Mouse (Mus musculus) retina, embryonic 14.5 days (tissue): ENCODE measurements around the gene Vps13c.
A peak's percentile ranks its signal among the peaks of the same experiment; 100 is the strongest.

Experiments
- DNase-seq: peaks from one replicate; pipeline ENCODE4 v3.0.0-alpha.2; 2015; ENCODE audit warnings: low spot score

The Vps13c gene

GRCm38 (mm10) chr9:67831359-67832045 lies 8.7 kb upstream of the Vps13c start:
- DNase-seq: peak; percentile 51

DNA sequence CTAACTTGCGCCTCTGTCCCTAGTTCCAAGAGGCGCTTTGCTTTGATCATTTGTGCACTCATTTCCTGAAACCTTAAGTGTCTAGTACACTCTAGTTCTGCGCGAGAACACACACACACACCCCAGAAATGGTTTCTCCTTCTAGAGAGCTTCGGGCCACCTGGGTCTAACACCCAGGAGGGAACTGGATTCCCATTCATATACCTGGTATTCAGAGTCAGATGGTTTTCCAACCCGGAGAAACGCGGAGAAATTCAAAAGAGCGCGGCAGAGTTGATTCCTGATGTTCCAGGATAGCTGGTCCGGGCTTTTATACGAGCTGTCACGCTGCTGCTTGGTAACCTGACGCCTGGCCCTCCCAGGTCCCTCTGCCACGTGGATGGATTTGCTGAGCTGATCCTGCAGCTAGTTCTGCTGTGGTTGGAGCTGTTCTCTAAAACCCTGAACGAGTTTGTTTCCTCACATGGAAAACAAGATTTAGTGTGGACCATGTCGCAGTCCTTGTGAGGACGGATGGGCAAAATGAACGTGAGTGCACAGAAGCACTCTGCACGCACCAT lies 8.1 kb upstream of the Vps13c start, which contains the start of gene C2cd4a:
TSS of gene C2cd4a (minus strand) at position 285 of the 560 bp plus-strand sequence.
- peak; percentile 38 for DNase-seq

- DNase-seq: no peak
Observed at GRCm38 (mm10) chr9:67834535-67834934, 5.7 kb upstream of the Vps13c start.

- no peak for DNase-seq
Observed at GRCm38 (mm10) chr9:67837311-67837710, 2.9 kb upstream of the Vps13c start.

GRCm38 (mm10) chr9:67842797-67843196 lies 2.6 kb downstream of the Vps13c start:
- DNase-seq: no peak

DNA sequence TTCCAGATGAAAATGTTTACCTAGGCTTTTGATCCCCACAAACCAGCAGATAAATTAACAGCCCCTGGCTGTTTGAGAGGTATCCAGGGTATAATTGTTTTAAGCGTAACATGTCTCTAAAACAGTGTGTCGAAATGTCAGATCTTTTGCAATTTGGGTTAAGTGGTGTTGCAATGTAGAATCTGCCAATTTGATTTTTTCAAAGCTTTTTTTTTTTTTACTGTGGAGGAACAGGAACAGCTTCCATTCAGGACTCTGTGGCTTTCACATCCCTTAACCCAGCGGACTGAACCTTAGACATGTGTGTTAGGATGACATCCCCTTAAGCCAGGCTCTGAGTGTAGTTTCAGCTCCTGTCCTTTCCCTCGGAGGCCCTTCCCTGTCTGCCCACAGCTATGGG lies 4.8 kb downstream of the Vps13c start:
- no peak for DNase-seq

DNA sequence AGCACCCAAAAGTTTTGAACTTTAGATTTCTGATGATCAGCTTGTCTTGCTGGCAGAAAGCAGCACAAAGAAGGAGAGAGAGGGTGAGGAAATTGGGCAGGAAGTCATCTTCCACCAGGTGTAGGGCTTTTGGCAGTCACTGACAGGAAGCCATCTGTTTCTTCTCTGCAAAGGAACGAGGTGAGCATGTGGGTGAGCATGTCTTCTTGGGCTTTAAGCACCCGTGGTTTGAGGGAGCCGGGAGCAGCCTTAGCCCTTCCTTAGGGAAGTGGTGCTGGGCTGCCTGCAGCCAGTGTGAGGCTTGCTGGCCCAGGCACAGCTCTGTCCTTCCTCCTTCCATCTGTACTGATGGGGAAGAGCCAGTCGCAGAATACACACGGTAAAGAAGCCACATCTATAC lies 5.5 kb downstream of the Vps13c start:
- no peak for DNase-seq

DNA sequence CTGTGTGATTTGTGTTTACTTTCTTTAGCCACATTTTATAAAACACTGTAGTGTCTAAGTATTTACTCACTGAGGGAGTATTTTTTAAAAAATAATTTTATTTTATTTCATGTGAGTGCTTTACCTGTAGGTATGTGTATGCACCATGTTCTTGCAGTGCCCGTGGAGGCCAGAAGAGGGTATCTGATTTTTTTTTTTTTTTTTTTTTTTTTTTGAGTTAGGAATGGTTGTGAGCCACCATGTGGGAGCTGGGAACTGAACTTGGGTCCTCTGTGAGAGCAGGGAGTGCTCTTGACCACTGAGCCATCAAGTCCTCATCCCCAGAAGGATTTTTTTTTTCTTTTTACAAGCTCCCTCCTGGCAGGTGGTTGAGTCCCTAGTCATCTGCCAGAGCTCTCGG lies 5.9 kb downstream of the Vps13c start:
- no peak for DNase-seq

GRCm38 (mm10) chr9:67847606-67848005 lies 7.4 kb downstream of the Vps13c start:
- DNase-seq: no peak

- no peak for DNase-seq
Observed at GRCm38 (mm10) chr9:67849397-67849796, 9.2 kb downstream of the Vps13c start.

DNA sequence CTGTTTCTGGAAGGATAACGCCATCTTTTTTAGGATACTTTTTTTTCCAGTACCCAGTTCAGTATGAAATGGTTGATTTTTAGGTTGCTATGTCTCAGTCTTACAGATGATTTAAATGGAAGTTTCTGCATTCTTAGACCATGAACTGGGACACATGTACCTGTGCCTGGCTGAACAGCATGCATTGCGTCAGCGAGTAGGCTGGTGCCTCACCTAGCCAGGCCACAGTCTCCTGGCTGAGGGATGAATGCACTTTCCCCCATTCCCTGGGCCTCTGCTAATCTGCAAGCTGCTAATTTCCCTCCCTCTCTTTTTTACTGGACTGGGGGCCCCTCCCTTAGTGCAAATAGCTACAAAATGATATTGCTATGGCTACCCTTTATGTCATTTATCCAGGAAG lies 9.7 kb downstream of the Vps13c start:
- DNase-seq: no peak

- peak; percentile 37 for DNase-seq
Observed at GRCm38 (mm10) chr9:67851150-67851549, 11.0 kb downstream of the Vps13c start.

- DNase-seq: no peak
Observed at GRCm38 (mm10) chr9:67860273-67860672, 20.1 kb downstream of the Vps13c start.

DNA sequence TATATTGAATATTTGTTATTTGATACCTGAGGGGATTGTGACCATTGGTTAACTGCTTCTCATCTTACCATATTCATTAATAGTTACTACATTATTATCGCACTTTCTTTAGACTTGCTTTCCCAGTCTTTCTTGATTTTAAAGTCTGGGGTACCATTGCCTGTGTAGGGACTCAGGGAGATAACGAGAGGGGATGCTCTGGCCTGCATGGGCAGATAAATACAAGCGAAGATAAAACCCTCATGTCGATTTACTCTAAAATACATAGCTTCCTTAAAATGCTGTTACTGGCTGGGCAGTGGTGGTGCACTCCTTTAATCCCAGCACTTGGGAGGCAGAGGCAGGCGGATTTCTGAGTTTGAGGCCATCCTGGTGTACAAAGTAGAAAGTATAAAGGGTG lies 23.1 kb downstream of the Vps13c start:
- DNase-seq: no peak

DNA sequence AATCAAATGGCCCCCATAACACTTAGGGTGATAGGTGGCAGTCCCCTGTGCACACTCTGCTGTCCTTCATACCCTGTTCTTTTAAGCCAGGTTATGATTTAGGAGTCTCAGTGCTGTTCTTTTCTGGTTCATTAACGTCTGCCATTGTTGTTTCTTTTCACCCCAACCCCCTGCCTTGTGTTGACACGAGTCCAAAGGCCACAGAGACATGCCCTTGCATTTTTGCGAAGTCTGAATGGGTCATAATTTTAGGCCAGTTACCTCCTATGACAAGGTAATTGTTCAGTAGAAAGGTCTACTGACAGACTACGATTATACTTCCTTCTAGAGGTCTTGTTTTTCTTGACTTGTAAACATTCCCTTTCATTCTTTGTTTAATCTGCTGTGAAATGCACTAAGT lies 23.8 kb downstream of the Vps13c start:
- DNase-seq: no peak

- no peak for DNase-seq
Observed at GRCm38 (mm10) chr9:67865411-67865810, 25.2 kb downstream of the Vps13c start.

- DNase-seq: no peak
Observed at GRCm38 (mm10) chr9:67867411-67867810, 27.2 kb downstream of the Vps13c start.

- DNase-seq: no peak
Observed at GRCm38 (mm10) chr9:67869691-67870450, 29.7 kb downstream of the Vps13c start.

DNA sequence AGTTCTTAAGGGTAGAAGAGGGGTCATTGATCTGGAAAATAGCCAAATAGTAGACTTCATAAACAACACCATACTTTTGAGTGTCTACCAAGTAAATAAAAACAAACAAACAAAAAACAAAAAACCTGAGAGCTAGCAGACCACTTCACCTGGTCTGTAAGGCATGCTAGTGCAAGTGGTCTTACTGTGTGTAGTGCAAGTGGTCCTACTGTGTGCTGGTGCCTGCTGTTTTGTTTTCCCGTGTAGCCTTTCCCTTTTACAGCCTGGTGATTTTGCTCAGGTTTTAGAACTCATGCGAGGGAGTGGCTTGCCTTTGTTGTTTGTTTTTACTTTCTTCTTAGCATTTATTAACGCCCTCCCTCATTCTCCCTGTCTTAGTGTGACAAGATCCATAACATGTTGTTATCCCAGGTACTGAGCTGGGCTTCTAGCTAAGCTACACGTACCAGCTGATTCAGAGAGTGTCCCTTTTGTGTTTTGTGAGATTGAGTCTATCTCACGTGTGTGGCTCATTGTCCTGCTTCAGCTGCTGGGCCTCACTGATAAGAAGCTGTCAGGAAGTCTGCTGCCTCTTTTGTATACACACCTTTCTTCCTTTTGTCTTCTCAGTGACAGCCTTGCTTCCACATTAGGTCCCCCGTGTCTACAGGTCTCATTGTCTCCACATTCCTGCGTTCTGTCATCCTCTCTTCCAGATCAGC lies 34.5 kb downstream of the Vps13c start:
- DNase-seq: no peak

DNA sequence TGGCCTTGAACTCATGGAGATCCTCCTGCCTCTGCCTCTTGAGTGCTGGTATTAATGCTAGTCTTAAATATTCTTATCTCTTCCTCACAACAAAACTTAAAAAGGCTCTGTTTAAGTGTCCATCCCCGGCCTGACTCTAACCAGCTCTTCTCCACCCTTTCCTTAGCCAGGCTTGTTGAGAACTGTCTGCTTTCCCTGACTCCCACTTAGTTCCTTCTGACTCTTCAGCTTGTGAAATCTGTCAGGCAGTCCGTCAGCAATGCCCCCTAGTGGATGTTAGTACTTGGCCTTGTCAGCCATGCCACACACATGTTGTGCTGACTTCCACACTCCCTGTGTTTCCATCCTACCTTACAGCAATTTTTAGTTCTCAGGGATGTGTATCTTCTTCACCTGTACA lies 35.1 kb downstream of the Vps13c start:
- DNase-seq: peak; percentile 54

- DNase-seq: no peak
Observed at GRCm38 (mm10) chr9:67877081-67877718, 37.0 kb downstream of the Vps13c start.

DNA sequence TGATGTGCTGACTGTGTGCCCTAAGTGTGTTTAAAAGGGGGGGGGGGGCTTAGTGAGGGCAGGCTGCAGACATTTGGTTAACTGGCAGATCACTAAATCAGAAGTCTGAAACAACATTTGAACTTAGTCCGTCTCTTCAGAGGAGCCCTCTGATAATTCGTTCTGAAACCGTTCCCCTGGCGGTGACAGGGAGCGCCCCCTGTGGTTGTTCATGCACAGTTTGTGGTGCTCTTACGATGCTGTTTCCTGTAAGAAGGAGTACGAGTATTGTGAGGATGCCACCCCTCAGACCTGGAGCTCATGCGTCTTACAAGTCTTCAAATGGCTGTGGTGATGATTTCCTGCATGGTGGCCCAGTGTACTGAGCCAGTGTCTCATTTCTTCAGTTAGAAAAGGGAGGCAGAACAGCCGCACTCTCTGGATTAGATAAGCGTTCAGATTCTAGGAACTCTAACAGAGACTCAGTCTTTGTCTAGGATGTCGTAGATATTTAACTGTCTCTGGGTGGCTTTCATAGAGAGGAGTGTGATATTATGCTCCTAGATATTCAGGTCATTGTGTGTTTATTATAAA lies 38.1 kb downstream of the Vps13c start:
- DNase-seq: no peak
